Mouse (Mus musculus) embryonic facial prominence, embryonic 14.5 days (tissue): Measurements from ENCODE around the gene Uncx. TPM values are rescaled to one million over a fixed set of nuclear protein-coding genes. Genes with fewer than 3 reads are reported as not detected.

Experiments used
- polyA plus RNA-seq: library from polyadenylated mRNA; unstranded; fragments of >200 nt; fragmentation: Nextera tagmentation; extraction: Ambion mirVana; gene quantifications from 2 replicates; pipeline ENCODE4 v1.2.1, GENCODE M21; 2014

The Uncx gene
- polyA plus RNA-seq, 1 experiment from 2014 or later = 2.5 TPM

Other genes starting within 250 kb of the Uncx start
- gene Adap1, start 217.9 kb upstream of the Uncx start, polyA plus RNA-seq = 5.1 and 5.7 TPM in 2 replicates
- 106 and 107 TPM in 2 replicates for gene Cox19, start 192.1 kb upstream of the Uncx start, polyA plus RNA-seq
- 11.5 and 11.8 TPM in 2 replicates for gene Cyp2w1, start 190.9 kb upstream of the Uncx start, polyA plus RNA-seq
- 2.0 and 2.8 TPM in 2 replicates for gene Gpr146, start 165.8 kb upstream of the Uncx start, polyA plus RNA-seq
- gene C130050O18Rik, start 138.2 kb upstream of the Uncx start, polyA plus RNA-seq = 5.2 and 5.5 TPM in 2 replicates
- gene Gper1, start 120.3 kb upstream of the Uncx start, polyA plus RNA-seq = 5.1 and 6.7 TPM in 2 replicates
- gene 3110082I17Rik, start 83.0 kb upstream of the Uncx start, polyA plus RNA-seq = 24.7 and 30.9 TPM in 2 replicates
- gene Zfand2a, start 58.9 kb upstream of the Uncx start, polyA plus RNA-seq = 5.4 and 10.8 TPM in 2 replicates
- gene Micall2, start 192.8 kb downstream of the Uncx start, polyA plus RNA-seq = 5.5 and 5.8 TPM in 2 replicates
- gene Ints1, start 232.2 kb downstream of the Uncx start, polyA plus RNA-seq = 28.0 and 31.9 TPM in 2 replicates
- gene Mafk, start 248.0 kb downstream of the Uncx start, polyA plus RNA-seq = 7.1 and 8.1 TPM in 2 replicates